Mouse (Mus musculus): ENCODE data around the gene Ssu72. TPM values are rescaled to one million over a fixed set of nuclear protein-coding genes. Genes with fewer than 3 reads are reported as not detected.
A peak's percentile ranks its signal among the peaks of the same experiment; 100 is the strongest.
"Not testable (repeated sequence)": the region's sequence is repeated elsewhere in the genome, so short reads cannot be mapped to it uniquely, and the experiment has no call there.

The Ssu72 gene
- polyA plus RNA-seq, 1 experiment: 112 TPM

- Histone ChIP-seq H3K9me3 (no peaks in the 10 kb centered on the region), H3K4me3 (replicated peaks) (peak overlapping the region; percentile 97), H3K4me1 (peaks cover 66% of the 10 kb centered on the region), H3K36me3 (replicated peaks; ENCODE audit: low read length) (peaks cover 83% of the 10 kb centered on the region), H3K27me3 (replicated peaks) (no peaks in the 10 kb centered on the region)
- TF ChIP-seq FLI1 (IDR thresholded peaks at IDR 0.05; ENCODE audit: low read length): no peak
- no peak for TF ChIP-seq GATA1 (IDR thresholded peaks at IDR 0.05; ENCODE audit: borderline replicate concordance, low read length)
Measured at GRCm38 (mm10) chr4:155734951-155735702, 30.5 kb downstream of the Ssu72 start.

GRCm38 (mm10) chr4:155735788-155736187 is 31.2 kb downstream of the Ssu72 start:
- TF ChIP-seq GATA1 (IDR thresholded peaks at IDR 0.05; ENCODE audit: borderline replicate concordance, low read length): no peak
- no peak for TF ChIP-seq FLI1 (IDR thresholded peaks at IDR 0.05; ENCODE audit: low read length)
- H3K9me3 ChIP-seq: no peaks in the 10 kb centered on the region
- no peaks in the 10 kb centered on the region for H3K27me3 ChIP-seq (replicated peaks)
- peaks cover 64% of the 10 kb centered on the region for H3K4me1 ChIP-seq
- peak overlapping the region; percentile 97 for H3K4me3 ChIP-seq (replicated peaks)
- H3K36me3 ChIP-seq (replicated peaks; ENCODE audit: low read length): peaks cover 83% of the 10 kb centered on the region

GRCm38 (mm10) chr4:155736421-155736820 is 31.8 kb downstream of the Ssu72 start:
- no peak for TF ChIP-seq FLI1 (IDR thresholded peaks at IDR 0.05; ENCODE audit: low read length)
- no peak for TF ChIP-seq GATA1 (IDR thresholded peaks at IDR 0.05; ENCODE audit: borderline replicate concordance, low read length)
- H3K36me3 ChIP-seq (replicated peaks; ENCODE audit: low read length): peaks cover 83% of the 10 kb centered on the region
- peak overlapping the region; percentile 11 for H3K4me3 ChIP-seq (replicated peaks)
- no peaks in the 10 kb centered on the region for H3K9me3 ChIP-seq
- H3K4me1 ChIP-seq: peaks cover 58% of the 10 kb centered on the region
- H3K27me3 ChIP-seq (replicated peaks): no peaks in the 10 kb centered on the region

GRCm38 (mm10) chr4:155738262-155738661 is 33.7 kb downstream of the Ssu72 start:
- Histone ChIP-seq H3K4me1 (peaks cover 41% of the 10 kb centered on the region), H3K9me3 (no peaks in the 10 kb centered on the region), H3K4me3 (replicated peaks) (no peak overlapping the region), H3K27me3 (replicated peaks) (no peaks in the 10 kb centered on the region), H3K36me3 (replicated peaks; ENCODE audit: low read length) (peaks cover 83% of the 10 kb centered on the region)
- TF ChIP-seq GATA1 (IDR thresholded peaks at IDR 0.05; ENCODE audit: borderline replicate concordance, low read length) (no peak), FLI1 (IDR thresholded peaks at IDR 0.05; ENCODE audit: low read length) (no peak)

GRCm38 (mm10) chr4:155739152-155739551 is 34.6 kb downstream of the Ssu72 start:
- no peak for TF ChIP-seq FLI1 (IDR thresholded peaks at IDR 0.05; ENCODE audit: low read length)
- TF ChIP-seq GATA1 (IDR thresholded peaks at IDR 0.05; ENCODE audit: borderline replicate concordance, low read length): no peak
- Histone ChIP-seq H3K27me3 (replicated peaks) (no peaks in the 10 kb centered on the region), H3K4me3 (replicated peaks) (no peak overlapping the region), H3K9me3 (no peaks in the 10 kb centered on the region), H3K36me3 (replicated peaks; ENCODE audit: low read length) (peaks cover 85% of the 10 kb centered on the region), H3K4me1 (peaks cover 32% of the 10 kb centered on the region)

- Histone ChIP-seq H3K4me3 (replicated peaks) (no peak overlapping the region), H3K9me3 (no peaks in the 10 kb centered on the region), H3K27me3 (replicated peaks) (no peaks in the 10 kb centered on the region), H3K36me3 (replicated peaks; ENCODE audit: low read length) (peaks cover 93% of the 10 kb centered on the region), H3K4me1 (peaks cover 28% of the 10 kb centered on the region)
- TF ChIP-seq FLI1 (IDR thresholded peaks at IDR 0.05; ENCODE audit: low read length): no peak
- no peak for TF ChIP-seq GATA1 (IDR thresholded peaks at IDR 0.05; ENCODE audit: borderline replicate concordance, low read length)
Measured at GRCm38 (mm10) chr4:155739741-155740636, 35.4 kb downstream of the Ssu72 start.

GRCm38 (mm10) chr4:155740681-155741080 is 36.1 kb downstream of the Ssu72 start:
- H3K9me3 ChIP-seq; H3K4me3 ChIP-seq (replicated peaks); H3K27me3 ChIP-seq (replicated peaks): not testable (repeated sequence)
- H3K36me3 ChIP-seq (replicated peaks; ENCODE audit: low read length): peaks cover 99% of the 10 kb centered on the region
- H3K4me1 ChIP-seq: peaks cover 23% of the 10 kb centered on the region

- Histone ChIP-seq H3K4me1 (peaks cover 13% of the 10 kb centered on the region; the same call in 1 of the 2 replicates), H3K27me3 (replicated peaks) (no peaks in the 10 kb centered on the region), H3K36me3 (replicated peaks; ENCODE audit: low read length) (peaks cover 97% of the 10 kb centered on the region), H3K4me3 (replicated peaks) (no peak overlapping the region), H3K9me3 (no peaks in the 10 kb centered on the region)
- TF ChIP-seq FLI1 (IDR thresholded peaks at IDR 0.05; ENCODE audit: low read length): no peak
- no peak for TF ChIP-seq GATA1 (IDR thresholded peaks at IDR 0.05; ENCODE audit: borderline replicate concordance, low read length)
Measured at GRCm38 (mm10) chr4:155742684-155743083, 38.1 kb downstream of the Ssu72 start.

- peaks cover 5% of the 10 kb centered on the region; the same call in 1 of the 2 replicates for H3K4me1 ChIP-seq
- TF ChIP-seq GATA1 (IDR thresholded peaks at IDR 0.05; ENCODE audit: borderline replicate concordance, low read length) (no peak), FLI1 (IDR thresholded peaks at IDR 0.05; ENCODE audit: low read length) (no peak)
- H3K27me3 ChIP-seq (replicated peaks): no peaks in the 10 kb centered on the region
- peaks cover 98% of the 10 kb centered on the region for H3K36me3 ChIP-seq (replicated peaks; ENCODE audit: low read length)
- no peak overlapping the region for H3K4me3 ChIP-seq (replicated peaks)
- no peaks in the 10 kb centered on the region for H3K9me3 ChIP-seq
Measured at GRCm38 (mm10) chr4:155744474-155744873, 39.9 kb downstream of the Ssu72 start.

GRCm38 (mm10) chr4:155745136-155745535 is 40.5 kb downstream of the Ssu72 start:
- no peaks in the 10 kb centered on the region for H3K9me3 ChIP-seq
- no peak overlapping the region for H3K4me3 ChIP-seq (replicated peaks)
- no peak for TF ChIP-seq FLI1 (IDR thresholded peaks at IDR 0.05; ENCODE audit: low read length)
- TF ChIP-seq GATA1 (IDR thresholded peaks at IDR 0.05; ENCODE audit: borderline replicate concordance, low read length): no peak
- peaks cover 5% of the 10 kb centered on the region; the same call in 1 of the 2 replicates for H3K4me1 ChIP-seq
- no peaks in the 10 kb centered on the region for H3K27me3 ChIP-seq (replicated peaks)
- peaks cover 98% of the 10 kb centered on the region for H3K36me3 ChIP-seq (replicated peaks; ENCODE audit: low read length)
